Mouse (Mus musculus): ENCODE measurements at regions not wholly inside any gene's neighbourhood (a gene's known extent, or its start where the extent isn't known, plus 50 kb on each side); places are given as distances from the start of the nearest gene placed in this dataset.
A peak's percentile ranks its signal among the peaks of the same experiment; 100 is the strongest.

GRCm38 (mm10) chr7:82921722-82922121 is 54.6 kb downstream of the Mex3b start:
- DNase-seq (ENCODE audit: low spot score), result peak; percentile 20

DNA sequence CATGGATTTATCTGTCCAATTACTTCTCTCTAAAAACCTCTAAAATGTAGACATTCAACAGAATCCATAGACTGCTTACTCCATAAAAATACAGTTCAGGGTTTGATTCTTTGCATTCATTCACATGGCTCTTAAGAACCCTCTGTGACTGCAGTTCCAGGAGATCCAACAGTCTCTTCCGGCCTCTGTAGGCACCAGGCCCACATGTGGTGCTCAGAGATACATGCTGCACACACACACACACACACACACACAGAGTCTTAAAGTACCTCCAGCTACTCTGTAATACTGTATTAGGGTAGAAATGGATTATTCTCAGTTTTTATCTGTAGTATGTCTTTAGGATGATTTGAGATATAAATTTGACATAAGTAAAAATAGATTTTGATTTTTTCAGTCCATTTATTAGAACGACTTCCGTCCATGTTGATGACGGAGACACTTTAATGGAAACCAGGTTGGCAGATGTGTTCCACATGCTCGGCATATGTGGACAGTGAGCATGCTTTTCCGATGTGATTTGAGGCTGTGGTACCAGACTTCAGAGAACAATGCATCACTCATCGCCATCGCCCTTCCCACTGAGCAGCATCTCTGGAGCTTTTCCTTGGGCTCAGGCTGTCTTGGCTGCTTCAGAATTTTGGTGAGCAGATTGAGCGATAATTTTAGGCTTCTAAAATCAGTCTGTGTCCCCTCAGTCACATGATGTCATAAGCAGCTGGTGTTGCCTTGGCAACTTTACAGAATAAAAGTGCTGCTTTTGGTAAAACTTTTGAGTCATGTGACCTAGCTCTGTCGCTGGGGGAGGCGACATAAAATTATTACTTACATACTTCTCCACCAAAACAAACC is 56.3 kb downstream of the Mex3b start:
- peak; percentile 73 for DNase-seq (ENCODE audit: low spot score)

GRCm38 (mm10) chr7:82924092-82924491 is 57.0 kb downstream of the Mex3b start:
- no peak for DNase-seq (ENCODE audit: low spot score)

DNA sequence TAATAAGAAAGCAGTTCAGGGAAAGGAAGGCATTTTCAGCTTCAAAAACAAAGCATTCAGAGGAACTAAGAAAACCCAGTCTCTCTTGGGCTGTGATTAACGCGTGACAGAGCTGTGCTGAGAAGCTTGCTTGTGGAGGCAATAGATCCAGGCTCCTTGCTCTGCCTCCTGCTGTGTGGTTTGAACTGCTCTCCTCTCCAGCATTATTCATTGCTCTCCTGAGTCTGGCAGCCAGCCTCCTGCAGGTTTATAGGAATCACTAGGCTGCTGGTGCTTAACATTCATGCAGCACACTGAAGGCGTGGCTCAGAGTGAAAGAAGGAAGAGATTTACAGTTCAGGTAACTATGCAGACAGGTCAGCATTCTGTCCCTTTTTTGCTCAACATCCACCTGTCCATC is 71.2 kb downstream of the Mex3b start:
- peak; percentile 43 for DNase-seq (ENCODE audit: low spot score)

- DNase-seq (ENCODE audit: low spot score), result no peak
Measured at GRCm38 (mm10) chr7:82939536-82939935, 72.4 kb downstream of the Mex3b start.

DNA sequence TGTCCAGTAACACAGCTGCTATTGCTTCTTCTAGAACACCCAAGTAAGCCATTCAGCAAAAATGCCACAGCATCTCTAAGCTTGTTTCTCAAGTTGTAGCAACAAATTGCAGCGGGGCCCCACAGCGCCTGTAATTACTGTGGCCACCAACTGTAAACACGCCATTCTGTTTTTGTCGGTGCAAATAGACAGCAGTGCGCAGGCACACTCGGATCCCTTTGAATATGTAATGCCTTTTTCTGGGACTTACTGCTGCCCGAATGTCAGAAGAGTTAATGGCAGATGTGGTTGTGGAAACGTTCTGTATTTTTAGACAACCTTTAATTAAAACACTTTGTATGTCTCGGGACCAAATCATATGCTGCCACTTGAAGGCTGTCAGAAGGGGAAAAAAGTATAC is 76.2 kb downstream of the Mex3b start:
- DNase-seq (ENCODE audit: low spot score), result no peak

- no peak for DNase-seq (ENCODE audit: low spot score)
Measured at GRCm38 (mm10) chr7:82943797-82944196, 76.7 kb downstream of the Mex3b start.

- DNase-seq (ENCODE audit: low spot score), result no peak
Measured at GRCm38 (mm10) chr7:82949372-82949771, 82.2 kb downstream of the Mex3b start.

DNA sequence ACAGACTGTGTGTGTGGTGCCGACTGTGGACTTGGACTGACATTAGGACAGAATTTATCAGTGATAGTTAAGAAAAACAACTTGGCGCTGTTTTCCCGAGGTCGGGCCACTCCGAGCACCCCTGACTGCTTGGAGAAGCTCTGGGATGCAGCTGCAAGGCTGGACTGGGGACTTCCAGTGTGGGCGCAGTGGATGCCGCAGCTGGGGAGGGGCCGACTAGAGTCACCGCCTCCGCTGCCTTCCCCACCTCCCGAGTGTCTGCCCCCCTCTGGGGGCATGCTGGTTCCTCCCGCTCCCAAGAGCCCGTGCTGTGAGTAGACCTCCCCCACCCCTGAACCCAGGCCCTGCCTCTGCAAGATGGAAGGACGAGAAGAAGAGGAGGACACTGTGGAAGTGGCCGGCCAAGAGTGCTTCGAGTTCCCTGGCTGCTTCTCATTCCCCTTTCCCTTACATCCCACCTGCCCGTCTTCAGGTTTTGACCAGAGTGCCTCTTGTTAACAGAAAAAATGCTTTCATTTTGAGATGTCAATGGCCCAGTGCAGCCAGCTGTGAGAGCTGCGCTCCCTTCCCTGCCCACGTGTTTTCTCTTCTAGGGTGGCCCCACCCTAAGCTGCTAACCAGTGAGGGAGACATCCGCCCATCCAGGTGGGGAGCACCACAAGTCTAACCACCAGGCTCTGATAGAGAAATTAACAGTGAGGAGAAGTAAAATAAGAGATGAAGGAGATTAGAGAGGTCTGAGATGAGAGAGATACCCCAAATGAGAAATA is 90.3 kb downstream of the Mex3b start:
- no peak for DNase-seq (ENCODE audit: low spot score)

DNA sequence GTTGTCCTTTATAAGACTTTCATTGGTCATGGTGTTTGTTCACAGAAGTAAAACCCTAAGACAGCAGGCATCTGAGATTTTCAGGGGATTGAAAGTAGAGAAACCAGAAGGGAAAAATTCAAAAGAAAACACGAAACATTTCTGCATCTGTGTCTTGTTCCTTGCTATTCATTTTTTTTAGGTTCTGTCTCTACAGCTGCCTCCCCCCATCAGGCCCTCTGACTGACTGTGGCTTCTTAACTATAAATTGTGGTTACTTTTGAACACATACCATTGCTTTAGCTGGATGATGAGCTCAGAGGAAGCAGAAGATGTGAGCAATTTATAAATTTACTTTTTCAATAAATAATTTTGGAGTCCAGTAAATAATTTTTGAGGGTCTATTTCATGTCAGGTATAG is 103.5 kb downstream of the Mex3b start:
- DNase-seq (ENCODE audit: low spot score), result no peak

GRCm38 (mm10) chr7:82971244-82971643 is 104.1 kb downstream of the Mex3b start:
- no peak for DNase-seq (ENCODE audit: low spot score)

DNA sequence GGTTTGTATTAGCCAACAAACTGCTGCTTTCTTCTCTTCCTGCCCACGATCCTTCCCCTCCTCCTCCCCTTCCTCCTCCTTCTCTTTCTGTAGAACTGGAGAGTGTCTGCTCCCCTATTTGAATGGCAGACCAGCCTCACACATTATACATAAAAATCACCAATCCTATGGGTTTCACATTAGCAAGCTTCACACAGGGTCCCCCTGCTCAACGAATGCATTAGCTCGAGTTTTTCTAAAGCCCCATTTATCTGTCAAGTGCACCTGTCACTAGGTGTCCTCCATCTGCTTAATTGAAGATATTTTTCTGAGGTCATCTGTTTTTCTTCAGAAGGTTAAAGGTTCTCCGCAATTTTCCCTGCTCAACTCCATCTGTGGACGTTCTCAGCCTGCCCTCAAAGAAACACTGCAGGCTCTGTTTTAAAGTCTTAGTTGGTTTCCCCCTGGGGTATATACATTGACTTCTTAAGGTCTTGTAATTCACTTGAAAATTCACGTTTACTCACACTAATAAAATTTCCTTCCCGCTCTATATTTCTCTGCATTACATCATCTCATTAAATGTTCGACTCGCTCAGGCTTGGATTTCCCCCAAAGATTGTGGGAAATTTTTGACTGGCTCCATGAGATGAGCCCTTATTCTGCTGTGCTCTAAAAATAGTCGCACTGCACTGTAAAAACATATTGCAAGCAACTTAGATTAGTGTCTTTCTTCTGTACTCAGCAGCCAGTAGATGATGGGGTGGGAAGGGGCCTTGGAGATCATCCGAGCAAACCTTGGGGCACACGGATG is 105.3 kb downstream of the Mex3b start:
- peak; percentile 40 for DNase-seq (ENCODE audit: low spot score)

GRCm38 (mm10) chr7:82990708-82991107 is 123.6 kb downstream of the Mex3b start:
- no peak for DNase-seq (ENCODE audit: low spot score)

DNA sequence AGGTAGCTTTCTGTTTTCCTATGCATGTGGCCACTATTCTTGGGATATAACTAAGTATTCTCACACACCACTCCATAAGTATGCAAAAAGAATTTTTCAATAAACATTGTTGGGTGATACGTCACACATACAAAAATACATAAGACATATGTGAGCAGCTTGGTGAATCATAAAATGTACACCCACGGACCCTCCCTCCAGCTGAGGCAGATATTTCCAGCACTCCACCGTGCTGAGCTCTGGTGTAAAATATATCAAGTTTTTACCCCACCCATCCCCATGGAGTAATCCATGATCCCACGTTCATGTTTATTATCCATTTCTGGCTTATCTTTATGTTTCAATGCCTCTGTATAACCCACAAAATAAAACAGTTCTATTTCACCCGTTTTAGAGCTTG is 126.0 kb downstream of the Mex3b start:
- no peak for DNase-seq (ENCODE audit: low spot score)

DNA sequence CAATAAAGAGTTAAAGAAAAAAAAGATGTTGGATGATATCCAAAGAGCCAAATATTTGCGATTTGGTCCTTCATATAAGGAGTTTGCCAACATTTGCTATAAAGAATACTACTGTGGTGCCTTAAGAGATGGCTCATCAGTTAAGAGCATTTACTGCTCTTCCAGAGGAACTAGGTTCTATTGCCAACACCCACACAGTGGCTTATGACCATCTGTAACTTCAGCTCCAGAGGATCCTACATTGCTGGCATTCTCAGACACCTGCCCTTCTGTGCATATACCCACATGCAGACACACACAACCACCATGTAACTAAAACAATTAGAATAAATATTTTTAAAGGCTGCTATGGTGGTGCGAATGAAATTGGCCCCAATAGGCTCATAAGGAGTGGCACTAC is 131.7 kb downstream of the Mex3b start:
- no peak for DNase-seq (ENCODE audit: low spot score)

DNA sequence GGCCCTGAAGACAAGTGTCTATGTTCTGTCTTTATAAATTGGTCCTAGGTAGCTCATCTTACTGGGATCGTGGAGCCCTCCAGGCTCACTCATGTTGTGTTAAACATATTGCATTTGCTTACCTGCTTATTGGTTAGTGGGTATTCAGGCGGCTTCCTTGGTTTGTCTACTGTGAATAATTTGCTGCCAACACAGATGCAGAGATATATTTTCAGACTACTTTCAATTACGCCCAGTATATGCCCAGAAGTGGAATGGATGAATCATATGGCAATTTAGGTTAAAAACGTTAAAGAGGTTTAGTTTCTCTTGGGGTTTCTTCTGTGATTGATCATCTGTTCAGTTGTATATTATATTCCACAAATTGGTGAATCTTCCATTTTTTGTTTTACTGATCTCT is 140.4 kb downstream of the Mex3b start:
- DNase-seq (ENCODE audit: low spot score), result no peak

DNA sequence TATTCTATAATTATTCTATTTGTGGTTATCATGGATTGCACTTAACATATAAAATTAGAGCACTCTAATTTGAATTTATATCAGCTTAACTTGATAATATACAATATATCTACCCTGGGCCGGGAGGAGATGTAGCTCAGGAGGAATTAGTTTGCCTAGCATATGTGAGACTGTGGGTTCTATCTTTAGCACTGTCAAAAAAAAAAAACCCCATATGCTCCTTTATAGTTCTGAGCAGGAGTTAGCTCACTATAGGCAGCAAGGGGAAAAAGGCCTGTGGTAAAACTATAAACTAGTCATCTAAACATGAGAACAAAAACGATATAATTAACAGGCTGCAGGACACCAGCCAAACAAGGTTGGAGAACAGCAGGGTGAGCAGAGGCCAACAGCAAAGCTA is 145.0 kb downstream of the Mex3b start:
- DNase-seq (ENCODE audit: low spot score), result no peak

DNA sequence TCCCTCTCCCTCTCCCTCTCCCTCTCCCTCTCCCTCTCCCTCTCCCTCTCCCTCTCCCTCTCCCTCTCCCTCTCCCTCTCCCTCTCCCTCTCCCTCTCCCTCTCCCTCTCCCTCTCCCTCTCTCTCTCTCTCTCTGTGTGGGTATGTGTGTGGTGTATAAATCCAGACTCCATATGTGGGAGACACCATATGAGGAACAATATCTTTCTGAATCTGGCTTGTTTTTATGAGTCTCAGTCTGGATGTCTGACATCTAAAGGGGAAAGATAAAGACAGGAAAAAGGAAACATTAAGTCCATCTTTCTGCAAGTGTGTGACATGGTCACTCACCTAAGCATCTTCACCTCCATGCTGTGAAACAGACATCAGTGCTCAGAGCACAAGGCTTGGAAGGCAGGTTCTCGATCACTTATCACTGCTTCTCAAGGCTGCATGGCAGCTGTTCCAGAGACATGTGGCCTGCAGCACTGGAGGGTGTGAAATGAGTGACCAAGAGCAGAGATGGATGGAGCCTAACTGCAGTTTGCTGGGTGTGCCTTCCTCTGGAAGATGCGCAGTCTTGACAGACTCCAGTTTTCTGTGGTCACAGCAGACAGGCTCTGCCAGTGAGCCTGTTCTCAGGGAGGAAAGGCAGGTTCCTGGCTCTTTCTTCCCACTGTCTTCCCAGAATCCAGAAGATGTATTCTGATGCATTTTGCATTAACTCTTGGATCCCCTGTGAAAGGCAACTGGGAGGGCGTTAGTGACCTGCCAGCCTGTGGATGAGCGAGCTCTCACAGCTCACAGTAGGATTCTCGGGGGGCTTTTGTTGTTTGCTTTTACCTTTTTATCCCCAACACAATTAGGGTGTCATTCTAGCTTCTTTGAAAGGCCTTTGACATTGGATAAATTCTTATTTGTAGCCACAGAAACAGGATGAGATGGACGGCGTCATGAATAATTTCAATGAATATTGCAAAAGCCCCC is 147.9 kb downstream of the Mex3b start:
- DNase-seq (ENCODE audit: low spot score), result peak; percentile 45

GRCm38 (mm10) chr7:83015756-83016155 is 148.6 kb downstream of the Mex3b start:
- DNase-seq (ENCODE audit: low spot score), result no peak

DNA sequence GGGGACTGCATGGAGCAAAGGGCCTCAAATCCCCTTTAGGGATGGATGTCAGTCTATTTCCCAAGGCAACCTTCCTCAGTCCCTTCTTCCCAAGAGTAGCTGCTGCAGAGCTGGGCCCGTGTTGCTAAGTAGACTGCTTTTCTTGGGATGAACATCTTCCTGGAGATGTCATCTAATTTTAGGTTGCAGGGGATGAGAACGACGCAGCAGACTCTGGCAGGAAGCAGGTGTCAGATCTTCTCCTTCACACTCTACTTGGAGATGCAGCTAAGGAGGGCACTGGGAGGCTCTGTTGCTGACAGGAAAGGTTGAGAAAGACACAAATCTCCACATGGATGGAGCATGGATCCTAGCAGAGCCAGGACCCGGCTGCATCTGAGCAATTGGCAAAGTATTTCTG is 149.4 kb downstream of the Mex3b start:
- no peak for DNase-seq (ENCODE audit: low spot score)

DNA sequence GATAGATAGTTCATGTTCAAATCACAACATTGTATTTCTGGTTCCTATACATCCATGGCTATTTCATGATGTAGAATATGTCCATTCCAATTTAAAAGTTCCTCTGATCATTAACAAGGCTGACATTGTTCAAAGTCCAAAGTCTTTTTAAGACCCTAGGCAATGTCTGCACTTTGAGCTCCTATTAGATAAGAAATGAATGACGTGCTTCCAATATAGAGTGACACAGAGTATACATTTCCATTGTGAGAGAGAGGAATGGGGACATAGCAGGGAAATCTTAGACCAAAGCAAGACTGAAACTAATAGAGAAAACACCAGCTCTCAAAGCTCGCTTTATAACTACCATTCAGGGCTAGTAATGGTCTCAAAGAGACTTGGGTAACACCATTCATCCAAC is 153.5 kb downstream of the Mex3b start:
- DNase-seq (ENCODE audit: low spot score), result no peak
